Mouse (Mus musculus) liver, adult 2 months (tissue): ENCODE measurements around the gene Eno3. TPM values are rescaled to one million over a fixed set of nuclear protein-coding genes. Genes with fewer than 3 reads are reported as not detected.

Experiments used
- DNase-seq: peaks from one replicate; pipeline ENCODE4 v3.0.0-alpha.2; 2011; ENCODE audit warnings: low read depth, low spot score; ENCODE audit errors: extremely low read depth
- H3K27ac ChIP-seq: fragments of 200-500 bp; replicated peaks from 2 replicates; pipeline ENCODE4 v1.5.1; 2012; ENCODE audit warnings: low read depth, mild to moderate bottlenecking, control low read depth, inconsistent platforms, low read length; ENCODE audit not compliant: insufficient read depth
- H3K27me3 ChIP-seq: fragments of 200-500 bp; 2 replicates; pipeline ENCODE4 v1.6.1; 2012; ENCODE audit warnings: mild to moderate bottlenecking, moderate library complexity, low read length, inconsistent platforms; ENCODE audit not compliant: control insufficient read depth, insufficient read depth
- H3K36me3 ChIP-seq: fragments of 200-500 bp; 2 replicates; pipeline ENCODE4 v1.6.1; 2012; ENCODE audit warnings: low read length, inconsistent platforms; ENCODE audit not compliant: control insufficient read depth, insufficient read depth
- H3K4me1 ChIP-seq: fragments of 200-500 bp; 2 replicates; pipeline ENCODE4 v1.6.1; 2011; ENCODE audit warnings: low read length; ENCODE audit not compliant: control insufficient read depth, insufficient read depth
- H3K4me3 ChIP-seq: fragments of 200-500 bp; 2 replicates; pipeline ENCODE4 v1.5.1; 2011; ENCODE audit warnings: low read depth, mild to moderate bottlenecking, control low read depth, low read length, moderate library complexity; ENCODE audit not compliant: insufficient read depth
- H3K79me2 ChIP-seq: fragments of 200-500 bp; 2 replicates; pipeline ENCODE4 v1.6.1; 2012; ENCODE audit warnings: inconsistent platforms, mild to moderate bottlenecking, low read length, moderate library complexity; ENCODE audit not compliant: control insufficient read depth, insufficient read depth
- H3K9ac ChIP-seq: fragments of 200-500 bp; 2 replicates; pipeline ENCODE4 v1.6.1; 2012; ENCODE audit warnings: low read depth, mild to moderate bottlenecking, control low read depth, inconsistent platforms, low read length
- CTCF ChIP-seq: fragments of 200-500 bp; IDR thresholded peaks from 2 replicates; pipeline ENCODE4 v1.5.1; 2011; ENCODE audit warnings: low read depth, low read length, control low read depth
- POLR2A ChIP-seq: fragments of 200-500 bp; IDR thresholded peaks from 2 replicates; pipeline ENCODE4 v1.6.1; 2011; ENCODE audit warnings: low read length, control low read depth; ENCODE audit not compliant: insufficient read depth; ENCODE audit errors: extremely low read depth
- whole genome bisulfite sequencing: fragments of 180-500 bp; shearing (Covaris S2); methylation state at CpG from one replicate; pipeline ENCODE4 v1.1.7; 2018; 5-methylcytosine and 5-hydroxymethylcytosine counted together
- polyA plus RNA-seq: library from polyadenylated mRNA; depleted of rRNA; stranded (reverse); fragments of >200 nt; gene quantifications from 2 replicates; pipeline ENCODE4 v1.2.3, GENCODE M21; 2012; rRNA removed
- total RNA-seq: library from RNA; depleted of rRNA; stranded (reverse); fragments of >200 nt; gene quantifications from 2 replicates; pipeline ENCODE4 v1.2.3, GENCODE M21; 2014; rRNA removed

The Eno3 gene
- total RNA-seq (3.0 and 3.3 TPM in 2 replicates), polyA plus RNA-seq (4.0 and 4.5 TPM in 2 replicates)

DNA sequence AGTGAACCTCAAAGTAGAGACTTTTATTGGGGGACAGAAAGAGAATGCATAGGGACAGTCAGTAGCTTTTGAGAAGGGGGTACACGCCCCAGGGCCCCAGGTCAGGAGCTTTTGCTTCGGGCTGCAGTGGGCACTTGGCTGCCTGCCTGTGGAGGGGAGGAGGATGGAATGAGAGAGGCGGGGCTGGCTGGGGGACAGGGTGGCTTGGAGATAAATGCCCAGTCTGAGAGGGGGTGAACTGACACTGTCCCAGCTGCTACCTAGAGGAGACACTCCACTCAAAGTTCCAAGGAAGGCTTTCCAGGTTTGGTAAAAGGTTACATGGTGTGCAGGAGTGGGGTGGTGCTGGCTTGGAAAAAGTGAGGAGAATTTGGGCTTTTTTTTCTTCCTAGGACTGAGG is at the start of gene Eno3:
Eno3 (plus strand) TSS at position 239 of the 400 bp plus-strand sequence.
- 82% methylated on average over 3 of the region's 3 CpGs for WGBS
- no peaks in the 10 kb centered on the region for H3K27me3 ChIP-seq
- H3K27ac ChIP-seq = peak within 1 kb of the TSS; percentile 75
- TF ChIP-seq POLR2A = no peak
- no peak for TF ChIP-seq CTCF
- peaks cover 10% of the 10 kb centered on the region for H3K36me3 ChIP-seq
- no peak for DNase-seq
- H3K79me2 ChIP-seq = peaks cover 21% of the 10 kb centered on the region
- H3K9ac ChIP-seq = peak within 1 kb of the TSS; percentile 66
- H3K4me1 ChIP-seq = peaks cover 11% of the 10 kb centered on the region
- peak within 1 kb of the TSS; percentile 53; the same call in 1 of the 2 replicates for H3K4me3 ChIP-seq

- H3K4me1 ChIP-seq = no peaks in the 10 kb centered on the region
- H3K36me3 ChIP-seq = peaks cover 6% of the 10 kb centered on the region; the same call in 1 of the 2 replicates
- no peak for DNase-seq
- no peak overlapping the region for H3K4me3 ChIP-seq
- H3K79me2 ChIP-seq = no peaks in the 10 kb centered on the region
- no peaks in the 10 kb centered on the region for H3K27me3 ChIP-seq
- 80% methylated on average over 9 of the region's 9 CpGs for WGBS
- TF ChIP-seq POLR2A (no peak), CTCF (no peak)
- H3K27ac ChIP-seq = no peak overlapping the region
- H3K9ac ChIP-seq = no peak overlapping the region
Observed at GRCm38 (mm10) chr11:70607611-70608010, 49.4 kb upstream of the Eno3 start.

GRCm38 (mm10) chr11:70608381-70609066 is 48.5 kb upstream of the Eno3 start:
- peaks cover 6% of the 10 kb centered on the region; the same call in 1 of the 2 replicates for H3K36me3 ChIP-seq
- WGBS = 88% methylated on average over 26 of the region's 26 CpGs
- DNase-seq = no peak

GRCm38 (mm10) chr11:70610752-70611151 is 46.2 kb upstream of the Eno3 start:
- no peak overlapping the region for H3K9ac ChIP-seq
- H3K36me3 ChIP-seq = peaks cover 6% of the 10 kb centered on the region; the same call in 1 of the 2 replicates
- H3K4me1 ChIP-seq = peaks cover 3% of the 10 kb centered on the region; the same call in 1 of the 2 replicates
- 89% methylated on average over 4 of the region's 4 CpGs for WGBS
- no peak for TF ChIP-seq POLR2A
- TF ChIP-seq CTCF = no peak
- no peak overlapping the region for H3K27ac ChIP-seq
- H3K4me3 ChIP-seq = no peak overlapping the region
- no peaks in the 10 kb centered on the region for H3K27me3 ChIP-seq
- DNase-seq = no peak
- H3K79me2 ChIP-seq = no peaks in the 10 kb centered on the region

More at GRCm38 (mm10) chr11:70608381-70609066, 48.5 kb upstream of the Eno3 start:
- H3K27me3 ChIP-seq = no peaks in the 10 kb centered on the region
- peak; percentile 68 for TF ChIP-seq CTCF
- no peak for TF ChIP-seq POLR2A
- no peaks in the 10 kb centered on the region for H3K79me2 ChIP-seq
- H3K27ac ChIP-seq = no peak overlapping the region
- H3K4me1 ChIP-seq = no peaks in the 10 kb centered on the region
- H3K9ac ChIP-seq = no peak overlapping the region
- no peak overlapping the region for H3K4me3 ChIP-seq

- Histone ChIP-seq H3K36me3 (peaks cover 6% of the 10 kb centered on the region; the same call in 1 of the 2 replicates), H3K4me1 (peaks cover 3% of the 10 kb centered on the region; the same call in 1 of the 2 replicates), H3K27ac (no peak overlapping the region), H3K4me3 (no peak overlapping the region), H3K79me2 (no peaks in the 10 kb centered on the region), H3K27me3 (no peaks in the 10 kb centered on the region), H3K9ac (no peak overlapping the region)
- no peak for DNase-seq
- WGBS = 85% methylated on average over 7 of the region's 7 CpGs
- TF ChIP-seq CTCF = peak; percentile 45
- TF ChIP-seq POLR2A = no peak
Observed at GRCm38 (mm10) chr11:70612505-70612904, 44.5 kb upstream of the Eno3 start.

DNA sequence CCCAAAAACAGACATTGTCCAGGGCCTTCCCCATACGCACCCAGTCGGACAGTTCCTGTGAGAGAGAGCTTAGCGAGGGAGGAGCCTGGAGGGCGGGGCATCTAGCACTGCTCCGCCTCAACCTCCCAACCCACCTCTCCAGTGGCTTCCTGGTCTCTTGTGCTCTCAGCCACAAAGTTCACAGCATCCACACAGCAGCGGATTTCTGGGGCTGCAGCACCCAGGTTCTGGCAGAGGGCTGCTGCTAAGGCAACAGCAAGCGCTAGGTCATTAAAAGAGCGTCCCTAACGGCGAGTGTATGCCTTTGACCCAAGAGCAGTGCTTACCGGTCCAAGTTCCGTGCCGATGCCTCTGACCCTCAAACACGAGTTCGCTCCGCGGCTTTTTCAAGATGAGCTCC is 41.9 kb upstream of the Eno3 start:
- DNase-seq = peak; percentile 67
- no peaks in the 10 kb centered on the region for H3K79me2 ChIP-seq
- H3K27ac ChIP-seq = no peak overlapping the region
- 0 out of 2 replicates have a peak overlapping the region, but pooled peaks have one; percentile 10 for H3K9ac ChIP-seq
- peaks cover 3% of the 10 kb centered on the region; the same call in 1 of the 2 replicates for H3K36me3 ChIP-seq
- peak overlapping the region; percentile 17; the same call in 1 of the 2 replicates for H3K4me3 ChIP-seq
- peaks cover 3% of the 10 kb centered on the region; the same call in 1 of the 2 replicates for H3K4me1 ChIP-seq
- H3K27me3 ChIP-seq = no peaks in the 10 kb centered on the region
- WGBS = 10% methylated on average over 17 of the region's 17 CpGs
- TF ChIP-seq CTCF = no peak
